ENCODE assay signal across 10 mouse cellular contexts in genomic region chr7:144527723-144528221, GRCm38 (mm10). TPM values are rescaled to one million over a fixed set of nuclear protein-coding genes. Genes with fewer than 3 reads are reported as not detected.
DNase-seq lines count a peak whose midpoint lies in the region.
"Had no signal": no experiment of that assay in that cellular context is flagged by ENCODE, and none has a peak within 500 bp of the region (broad histone marks: within the 10 kb centered on the region; RNA-seq: fewer than 3 reads in every experiment).

No protein-coding gene starts in this region.

- peaks cover 15% of the 10 kb centered on the region for H3K4me1 ChIP-seq in midbrain, embryonic 10.5 days

- H3K27me3 ChIP-seq in midbrain, embryonic 10.5 days (ENCODE audit: low read depth, poor library complexity, severe bottlenecking): no peaks in the 10 kb centered on the region
- H3K27me3 ChIP-seq: heart, embryonic 13.5 days; limb, embryonic 15.5 days had no signal

- WGBS in midbrain, embryonic 10.5 days: 86% methylated on average over 1 of the region's 1 CpGs

- peak; percentile 78 for DNase-seq in cerebellum, adult 11-12 months
- DNase-seq in cerebellum, adult 11 months: no peak
- peak; percentile 6 to 46 for DNase-seq in urinary bladder, postnatal 36 days (ENCODE audit: low spot score in 2 of 2)
- no peak for DNase-seq in urinary bladder, postnatal 10 days (ENCODE audit: low spot score)
- peak; percentile 34 to 36 for DNase-seq in kidney, postnatal 36 days
- no peak for DNase-seq in spleen, postnatal 36 days (ENCODE audit: low spot score in 2 of 2)
- no peak for DNase-seq in midbrain, embryonic 10.5 days (ENCODE audit: low spot score)
- no peak for DNase-seq in spleen, adult 12 weeks (ENCODE audit: low spot score)

- no peaks in the 10 kb centered on the region for H3K9me3 ChIP-seq in midbrain, embryonic 10.5 days (replicated peaks)
- H3K9me3 ChIP-seq: heart, embryonic 13.5 days; limb, embryonic 15.5 days had no signal

- no peak overlapping the region for H3K4me3 ChIP-seq in midbrain, embryonic 10.5 days
- H3K4me3 ChIP-seq: heart, embryonic 13.5 days; limb, embryonic 15.5 days had no signal

- no peak overlapping the region for H3K27ac ChIP-seq in midbrain, embryonic 10.5 days (replicated peaks)
- H3K27ac ChIP-seq: heart, embryonic 13.5 days; limb, embryonic 15.5 days had no signal

- no peaks in the 10 kb centered on the region for H3K36me3 ChIP-seq in midbrain, embryonic 10.5 days
- H3K36me3 ChIP-seq: heart, embryonic 13.5 days; limb, embryonic 15.5 days had no signal

RNA-seq across cellular contexts. Expression of gene Ppfia1, which starts 25.8 kb away (rescaled TPM):
- 39.6 and 44.0 TPM in 2 replicates for polyA plus RNA-seq in midbrain, embryonic 10.5 days (2016; fragmentation: Nextera tagmentation; extraction: Ambion mirVana)

RNA-seq across cellular contexts. Expression of gene Fadd, which starts 54.5 kb away (rescaled TPM):
- 11.0 and 11.6 TPM in 2 replicates for polyA plus RNA-seq in midbrain, embryonic 10.5 days (2016; fragmentation: Nextera tagmentation; extraction: Ambion mirVana)

RNA-seq across cellular contexts. Expression of gene Cttn, which starts 57.0 kb away (rescaled TPM):
- polyA plus RNA-seq in midbrain, embryonic 10.5 days (2016; fragmentation: Nextera tagmentation; extraction: Ambion mirVana): 217 and 229 TPM in 2 replicates

Comparison
In these comparisons a context has a peak if more than half of its experiments do, and no peak if none do; other contexts are left out.
1. DNase-seq: peak in cerebellum, adult 11-12 months (single experiment), urinary bladder, postnatal 36 days (2 of 2) and kidney, postnatal 36 days (2 of 2); none in cerebellum, adult 11 months (single experiment), urinary bladder, postnatal 10 days (single experiment), spleen, postnatal 36 days (0 of 2), midbrain, embryonic 10.5 days (single experiment) and spleen, adult 12 weeks (single experiment).